ENCODE assay signal across 31 mouse cellular contexts in genomic region chr14:84659206-84659775, GRCm38 (mm10).
DNase-seq lines count a peak whose midpoint lies in the region; ATAC-seq and TF ChIP-seq lines count a peak whose summit lies in the region.
"Had no signal": no experiment of that assay in that cellular context is flagged by ENCODE, and none has a peak within 500 bp of the region (broad histone marks: within the 10 kb centered on the region; RNA-seq: fewer than 3 reads in every experiment).

No protein-coding gene starts in this region.

- whole genome bisulfite sequencing in forebrain, embryonic 10.5 days = 16% methylated on average over 6 of the region's 6 CpGs
- WGBS in forebrain, postnatal 0 days = 6% methylated on average over 6 of the region's 6 CpGs
- WGBS in midbrain, embryonic 10.5 days = 22% methylated on average over 6 of the region's 6 CpGs
- 10% methylated on average over 6 of the region's 6 CpGs for WGBS in midbrain, embryonic 15.5 days
- 13% methylated on average over 6 of the region's 6 CpGs for WGBS in midbrain, embryonic 12.5 days

- no peak overlapping the region for H3K9ac ChIP-seq in forebrain, postnatal 0 days
- no peak overlapping the region for H3K9ac ChIP-seq in midbrain, embryonic 15.5 days
- H3K9ac ChIP-seq in midbrain, embryonic 12.5 days (replicated peaks) = no peak overlapping the region
- H3K9ac ChIP-seq: embryonic facial prominence, embryonic 13.5 days; forebrain, embryonic 15.5 days; heart, embryonic 12.5 days; intestine, embryonic 15.5 days; liver, embryonic 12.5 days; liver, postnatal 0 days; neural tube, embryonic 15.5 days had no signal

- H3K4me2 ChIP-seq in forebrain, postnatal 0 days (ENCODE audit: low read depth) = no peak overlapping the region
- H3K4me2 ChIP-seq in midbrain, embryonic 15.5 days = no peak overlapping the region
- peak overlapping the region; percentile 7; the same call in 1 of the 2 replicates for H3K4me2 ChIP-seq in midbrain, embryonic 12.5 days (replicated peaks)
- H3K4me2 ChIP-seq: embryonic facial prominence, embryonic 13.5 days; forebrain, embryonic 15.5 days; heart, embryonic 12.5 days; intestine, embryonic 15.5 days; liver, embryonic 12.5 days; neural tube, embryonic 15.5 days had no signal

- H3K36me3 ChIP-seq in forebrain, embryonic 10.5 days (replicated peaks) = no peaks in the 10 kb centered on the region
- no peaks in the 10 kb centered on the region for H3K36me3 ChIP-seq in forebrain, postnatal 0 days (ENCODE audit: insufficient read depth)
- H3K36me3 ChIP-seq in midbrain, embryonic 10.5 days = no peaks in the 10 kb centered on the region
- H3K36me3 ChIP-seq in midbrain, embryonic 15.5 days (replicated peaks) = no peaks in the 10 kb centered on the region
- H3K36me3 ChIP-seq in midbrain, embryonic 12.5 days = no peaks in the 10 kb centered on the region
- H3K36me3 ChIP-seq: embryonic facial prominence, embryonic 13.5 days; forebrain, embryonic 15.5 days; G1E; heart, embryonic 12.5 days; intestine, embryonic 15.5 days; liver, embryonic 12.5 days; neural tube, embryonic 15.5 days had no signal

- peaks cover 13% of the 10 kb centered on the region for H3K4me1 ChIP-seq in forebrain, embryonic 10.5 days
- H3K4me1 ChIP-seq in forebrain, postnatal 0 days (ENCODE audit: insufficient read depth) = no peaks in the 10 kb centered on the region
- H3K4me1 ChIP-seq in midbrain, embryonic 10.5 days = peaks cover 11% of the 10 kb centered on the region
- 0 out of 2 replicates have a peak, but pooled peaks cover 6% of the 10 kb centered on the region for H3K4me1 ChIP-seq in midbrain, embryonic 15.5 days
- peaks cover 6% of the 10 kb centered on the region for H3K4me1 ChIP-seq in midbrain, embryonic 12.5 days
- H3K4me1 ChIP-seq: embryonic facial prominence, embryonic 13.5 days; forebrain, embryonic 15.5 days; heart, embryonic 12.5 days; intestine, embryonic 15.5 days; liver, embryonic 12.5 days; megakaryocyte, embryonic 14.5 days; neural tube, embryonic 15.5 days had no signal

- no peak for DNase-seq in forebrain, embryonic 10.5 days (ENCODE audit: extremely low spot score, low spot score)
- DNase-seq in forebrain, postnatal 0 days = no peak
- peak; percentile 16 for DNase-seq in midbrain, embryonic 10.5 days (ENCODE audit: low spot score)
- DNase-seq in retina, postnatal 1 day = peak; percentile 11
- DNase-seq in spleen, postnatal 36 days (ENCODE audit: low spot score in 2 of 2) = no peak
- DNase-seq in thymus, postnatal 10 days (ENCODE audit: low spot score in 2 of 2) = no peak
- DNase-seq: adrenal gland, postnatal 10 days; cerebellum, adult 11-12 months; cerebellum, adult 9-11 months; heart, adult 2 months; heart, postnatal 4 days; kidney, adult 2 months; kidney, postnatal 36 days; left cerebral cortex, postnatal 4 days; liver, postnatal 0 days; lung, postnatal 4 days; right cerebral cortex, adult 18-20 months; right cerebral cortex, postnatal 4 days had no signal

- H3K27ac ChIP-seq in forebrain, embryonic 10.5 days = peak overlapping the region; percentile 53; the same call in 1 of the 2 replicates
- no peak overlapping the region for H3K27ac ChIP-seq in forebrain, postnatal 0 days (ENCODE audit: low read depth, low read length)
- no peak overlapping the region for H3K27ac ChIP-seq in midbrain, embryonic 10.5 days (replicated peaks)
- no peak overlapping the region for H3K27ac ChIP-seq in midbrain, embryonic 15.5 days
- no peak overlapping the region for H3K27ac ChIP-seq in midbrain, embryonic 12.5 days (replicated peaks)
- H3K27ac ChIP-seq: embryonic facial prominence, embryonic 13.5 days; forebrain, embryonic 15.5 days; heart, adult 2 months; intestine, embryonic 15.5 days; layer of hippocampus, adult 2 months; liver, embryonic 12.5 days; neural tube, embryonic 15.5 days had no signal

- TF ChIP-seq CTCF in forebrain, postnatal 0 days (IDR thresholded peaks at IDR 0.05; ENCODE audit: low read depth) = no peak

- 0 out of 2 replicates have a peak, but pooled peaks cover 3% of the 10 kb centered on the region for H3K9me3 ChIP-seq in forebrain, embryonic 10.5 days
- no peaks in the 10 kb centered on the region for H3K9me3 ChIP-seq in forebrain, postnatal 0 days (ENCODE audit: low read length)
- no peaks in the 10 kb centered on the region for H3K9me3 ChIP-seq in midbrain, embryonic 10.5 days (replicated peaks)
- H3K9me3 ChIP-seq in midbrain, embryonic 15.5 days = no peaks in the 10 kb centered on the region
- no peaks in the 10 kb centered on the region for H3K9me3 ChIP-seq in midbrain, embryonic 12.5 days
- H3K9me3 ChIP-seq: embryonic facial prominence, embryonic 13.5 days; forebrain, embryonic 15.5 days; heart, embryonic 12.5 days; intestine, embryonic 15.5 days; liver, embryonic 12.5 days; neural tube, embryonic 15.5 days had no signal

- H3K27me3 ChIP-seq in forebrain, embryonic 10.5 days (ENCODE audit: poor library complexity, severe bottlenecking) = no peaks in the 10 kb centered on the region
- H3K27me3 ChIP-seq in forebrain, postnatal 0 days (ENCODE audit: insufficient read depth, low read length) = no peaks in the 10 kb centered on the region
- H3K27me3 ChIP-seq in midbrain, embryonic 10.5 days (ENCODE audit: low read depth, poor library complexity, severe bottlenecking) = peaks cover 38% of the 10 kb centered on the region
- no peaks in the 10 kb centered on the region for H3K27me3 ChIP-seq in midbrain, embryonic 15.5 days (replicated peaks)
- peaks cover 2% of the 10 kb centered on the region; the same call in 1 of the 2 replicates for H3K27me3 ChIP-seq in midbrain, embryonic 12.5 days
- H3K27me3 ChIP-seq: embryonic facial prominence, embryonic 13.5 days; forebrain, embryonic 15.5 days; heart, embryonic 12.5 days; intestine, embryonic 15.5 days; liver, embryonic 12.5 days; megakaryocyte, embryonic 14.5 days; neural tube, embryonic 15.5 days had no signal

- ATAC-seq in forebrain, postnatal 0 days = no peak
- ATAC-seq in midbrain, embryonic 15.5 days (replicated peaks) = no peak
- ATAC-seq in midbrain, embryonic 12.5 days (ENCODE audit: low FRiP score, low read depth) = peak; percentile 86
- ATAC-seq: forebrain, embryonic 15.5 days; hindbrain, embryonic 16.5 days; intestine, embryonic 15.5 days; liver, embryonic 12.5 days; liver, postnatal 0 days; lung, postnatal 0 days had no signal

- no peak overlapping the region for H3K4me3 ChIP-seq in forebrain, embryonic 10.5 days
- H3K4me3 ChIP-seq in forebrain, postnatal 0 days (ENCODE audit: low read depth, low read length) = no peak overlapping the region
- no peak overlapping the region for H3K4me3 ChIP-seq in midbrain, embryonic 10.5 days
- no peak overlapping the region for H3K4me3 ChIP-seq in midbrain, embryonic 15.5 days
- no peak overlapping the region for H3K4me3 ChIP-seq in midbrain, embryonic 12.5 days
- H3K4me3 ChIP-seq: embryonic facial prominence, embryonic 13.5 days; forebrain, embryonic 15.5 days; heart, adult 2 months; heart, embryonic 12.5 days; intestine, embryonic 15.5 days; layer of hippocampus, adult 2 months; liver, embryonic 12.5 days; megakaryocyte, embryonic 14.5 days; neural tube, embryonic 15.5 days had no signal

Comparison
In these comparisons a context has a peak if more than half of its experiments do, and no peak if none do; other contexts are left out.
1. DNase-seq: peak in midbrain, embryonic 10.5 days (single experiment) and retina, postnatal 1 day (single experiment); none in forebrain, embryonic 10.5 days (single experiment), forebrain, postnatal 0 days (single experiment), spleen, postnatal 36 days (0 of 2) and thymus, postnatal 10 days (0 of 2).